Mouse (Mus musculus) limb, embryonic 10.5 days (tissue): ENCODE measurements around the gene Gar1. TPM values are rescaled to one million over a fixed set of nuclear protein-coding genes. Genes with fewer than 3 reads are reported as not detected.

Source experiments
- DNase-seq: peaks from one replicate; pipeline ENCODE4 v3.0.0-alpha.2; 2017; ENCODE audit warnings: low spot score
- H3K27ac ChIP-seq: fragments of 300-500 bp; sonication (generic); 2 replicates; pipeline ENCODE4 v1.5.1; 2016; ENCODE audit warnings: mild to moderate bottlenecking
- H3K27me3 ChIP-seq: fragments of 300-500 bp; sonication (generic); 2 replicates; pipeline ENCODE4 v1.6.1; 2016; ENCODE audit warnings: low read depth, mild to moderate bottlenecking; ENCODE audit not compliant: poor library complexity, severe bottlenecking
- H3K36me3 ChIP-seq: fragments of 300-500 bp; sonication (generic); 2 replicates; pipeline ENCODE4 v1.6.1; 2016; ENCODE audit warnings: mild to moderate bottlenecking, moderate library complexity
- H3K4me1 ChIP-seq: fragments of 300-500 bp; sonication (generic); 2 replicates; pipeline ENCODE4 v1.6.1; 2016
- H3K4me3 ChIP-seq: fragments of 300-500 bp; sonication (generic); 2 replicates; pipeline ENCODE4 v1.5.1; 2016; ENCODE audit warnings: mild to moderate bottlenecking, moderate library complexity
- H3K9me3 ChIP-seq: fragments of 300-500 bp; sonication (generic); replicated peaks from 2 replicates; pipeline ENCODE4 v1.6.1; 2016; ENCODE audit warnings: mild to moderate bottlenecking
- WGBS: fragments of 180-500 bp; shearing (Covaris S2); methylation state at CpG from one replicate; pipeline ENCODE4 v1.1.7; 2016; 5-methylcytosine and 5-hydroxymethylcytosine counted together
- polyA plus RNA-seq: library from polyadenylated mRNA; unstranded; fragments of >200 nt; fragmentation: Nextera tagmentation; extraction: Ambion mirVana; gene quantifications from 2 replicates; pipeline ENCODE4 v1.2.1, GENCODE M21; 2016

Gene Gar1
- 114 and 145 TPM in 2 replicates for polyA plus RNA-seq

DNA sequence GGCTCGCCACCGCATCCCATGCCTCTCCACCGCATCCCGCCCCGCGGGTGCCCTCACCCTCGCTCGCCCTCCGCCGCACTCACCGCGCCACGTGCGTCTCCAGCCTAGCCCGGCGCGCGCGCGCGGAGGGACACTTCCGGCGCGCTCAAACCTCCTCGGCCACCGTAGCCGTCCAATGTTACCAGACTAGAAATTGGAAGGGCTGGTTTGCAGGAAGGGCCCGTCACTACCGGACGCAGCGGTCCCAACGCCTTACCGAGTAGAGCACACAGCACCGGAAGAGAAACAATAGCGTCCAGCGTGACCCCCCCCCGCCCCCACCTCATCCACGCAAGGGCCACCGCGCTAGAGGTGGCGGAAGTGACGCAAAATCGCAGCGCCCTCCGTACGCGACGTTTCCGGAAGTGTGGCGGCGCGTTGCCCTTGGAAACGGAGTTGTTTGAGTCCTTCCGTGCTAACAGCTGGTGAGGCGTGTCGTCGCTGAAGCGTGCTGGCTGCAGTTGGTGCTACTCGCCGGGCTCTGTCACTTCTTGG is at the start of gene Gar1:
TSS of gene Gar1 (minus strand) at position 362 of the 534 bp plus-strand sequence.
- under 1% methylated on average over 60 of the region's 60 CpGs for WGBS
- H3K27ac ChIP-seq: peak within 1 kb of the TSS; percentile 95
- no peaks in the 10 kb centered on the region for H3K27me3 ChIP-seq
- H3K4me1 ChIP-seq: peaks cover 18% of the 10 kb centered on the region
- DNase-seq: peak; percentile 97
- H3K36me3 ChIP-seq: peaks cover 35% of the 10 kb centered on the region
- no peaks in the 10 kb centered on the region for H3K9me3 ChIP-seq
- H3K4me3 ChIP-seq: peak within 1 kb of the TSS; percentile 97

DNA sequence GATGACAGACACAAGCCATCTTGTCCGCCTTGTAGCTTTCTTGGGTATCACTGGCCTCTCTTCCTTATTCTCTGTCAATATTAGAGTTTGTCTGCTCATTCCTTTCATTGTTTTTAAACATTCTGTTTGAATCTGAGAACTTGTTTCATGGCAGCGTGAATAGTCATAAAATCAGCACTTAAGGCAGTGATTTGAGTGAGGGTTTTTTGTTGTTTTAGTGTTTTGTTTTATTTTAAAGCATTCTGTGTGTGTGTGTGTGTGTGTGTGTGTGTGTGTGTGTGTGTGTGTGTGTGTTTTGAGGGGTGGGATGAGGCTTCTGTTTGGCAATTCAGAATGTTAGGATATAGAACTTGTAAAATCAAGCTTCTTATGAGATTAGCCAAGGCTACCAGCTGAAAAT is 48.7 kb upstream of the Gar1 start:
- 74% methylated on average over 2 of the region's 2 CpGs for WGBS
- DNase-seq: no peak
- H3K4me3 ChIP-seq: peak overlapping the region; percentile 83; the same call in 1 of the 2 replicates

DNA sequence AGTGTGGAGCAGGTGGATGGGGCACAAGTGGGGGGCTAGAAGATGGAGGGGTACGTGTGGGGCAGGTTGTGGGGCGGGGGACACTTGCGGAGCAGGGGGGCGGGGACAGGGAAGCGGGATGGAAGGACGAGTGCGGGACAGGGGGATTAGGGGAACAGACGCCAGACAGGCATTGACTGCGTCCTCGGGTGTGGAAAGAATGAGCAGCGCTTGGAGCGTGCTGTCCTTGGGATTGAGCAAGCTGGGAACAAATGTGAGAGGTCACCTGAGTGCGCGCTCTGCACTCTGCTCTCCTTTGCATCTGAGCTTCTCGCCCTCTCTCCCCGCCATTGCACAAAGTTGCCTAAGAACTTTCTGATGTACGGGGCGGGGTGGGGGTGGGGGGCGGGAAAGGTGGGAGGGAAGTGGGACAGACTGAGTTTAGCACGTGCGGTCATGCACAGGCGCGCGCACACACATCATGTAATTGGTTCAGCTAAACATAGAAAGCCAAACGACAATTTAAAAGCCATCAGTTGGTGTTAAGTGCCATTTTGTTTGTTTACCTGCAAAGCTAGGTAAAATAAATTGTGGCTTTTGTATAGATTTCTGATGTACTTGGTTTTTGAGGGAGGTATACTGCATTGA is 48.0 kb upstream of the Gar1 start:
- Histone ChIP-seq H3K27me3 (0 out of 2 replicates have a peak, but pooled peaks cover 3% of the 10 kb centered on the region), H3K27ac (peak overlapping the region; percentile 92), H3K4me1 (peaks cover 20% of the 10 kb centered on the region), H3K4me3 (peak overlapping the region; percentile 83), H3K36me3 (no peaks in the 10 kb centered on the region), H3K9me3 (no peaks in the 10 kb centered on the region)
- under 1% methylated on average over 25 of the region's 25 CpGs for WGBS
- DNase-seq: no peak

More for the DNA sequence above, 48.7 kb upstream of the Gar1 start:
- H3K27ac ChIP-seq: no peak overlapping the region
- peaks cover 20% of the 10 kb centered on the region for H3K4me1 ChIP-seq
- no peaks in the 10 kb centered on the region for H3K9me3 ChIP-seq
- H3K27me3 ChIP-seq: 0 out of 2 replicates have a peak, but pooled peaks cover 3% of the 10 kb centered on the region
- no peaks in the 10 kb centered on the region for H3K36me3 ChIP-seq

DNA sequence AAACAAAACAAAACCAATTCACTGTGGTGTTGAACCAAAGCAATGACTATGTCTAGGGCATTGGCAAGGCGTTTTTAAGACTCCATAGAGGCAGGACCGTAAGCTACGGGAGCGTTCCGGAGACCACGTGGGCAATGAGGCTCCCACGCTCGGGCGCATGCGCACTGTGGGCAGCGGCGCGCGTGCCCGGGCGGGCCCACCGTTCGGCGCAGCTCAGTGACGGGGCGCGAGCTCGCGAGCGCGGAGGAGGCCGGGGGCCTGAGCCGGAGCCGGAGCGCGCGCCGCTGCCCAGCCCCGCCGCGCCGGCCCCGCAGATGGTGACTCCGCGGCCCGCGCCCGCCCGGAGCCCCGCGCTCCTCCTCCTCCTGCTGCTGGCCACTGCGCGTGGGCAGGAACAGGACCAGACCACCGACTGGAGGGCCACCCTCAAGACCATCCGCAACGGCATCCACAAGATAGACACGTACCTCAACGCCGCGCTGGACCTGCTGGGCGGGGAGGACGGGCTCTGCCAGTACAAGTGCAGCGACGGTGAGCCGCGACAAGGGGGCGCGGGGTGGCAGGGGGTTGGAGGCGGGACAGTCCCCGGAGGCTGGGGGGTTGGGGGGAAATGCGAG is 47.3 kb upstream of the Gar1 start, which contains the start of gene Pla2g12a:
TSS of gene Pla2g12a (plus strand) at position 202 of the 617 bp plus-strand sequence.
- WGBS: 1% methylated on average over 66 of the region's 66 CpGs
- H3K4me1 ChIP-seq: peaks cover 20% of the 10 kb centered on the region
- peak within 1 kb of the TSS; percentile 92 for H3K27ac ChIP-seq
- 0 out of 2 replicates have a peak, but pooled peaks cover 3% of the 10 kb centered on the region for H3K27me3 ChIP-seq
- no peaks in the 10 kb centered on the region for H3K9me3 ChIP-seq
- peak; percentile 94 for DNase-seq
- peak within 1 kb of the TSS; percentile 83 for H3K4me3 ChIP-seq
- no peaks in the 10 kb centered on the region for H3K36me3 ChIP-seq

DNA sequence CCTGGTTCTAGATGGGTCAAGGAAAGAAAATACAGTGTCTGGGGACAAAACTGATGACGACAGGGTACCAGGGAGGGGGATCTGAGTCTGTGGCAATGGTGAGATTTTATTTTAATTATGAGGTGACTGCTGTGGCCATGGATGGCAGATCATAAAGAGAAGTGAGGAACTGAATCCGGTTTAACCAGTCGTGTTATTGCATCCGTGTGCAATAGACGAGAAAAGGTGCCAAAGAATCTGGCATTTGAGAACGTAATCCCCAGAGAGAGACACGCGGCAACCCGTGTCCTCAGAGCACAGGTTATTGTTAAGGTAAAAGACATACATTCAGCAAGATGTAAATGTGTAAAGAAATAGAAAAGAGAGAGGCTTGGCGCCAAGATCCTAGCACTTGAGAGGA is 46.1 kb upstream of the Gar1 start:
- H3K4me3 ChIP-seq: no peak overlapping the region
- peaks cover 20% of the 10 kb centered on the region for H3K4me1 ChIP-seq
- H3K27ac ChIP-seq: no peak overlapping the region
- WGBS: 93% methylated on average over 10 of the region's 10 CpGs
- 0 out of 2 replicates have a peak, but pooled peaks cover 3% of the 10 kb centered on the region for H3K27me3 ChIP-seq
- H3K36me3 ChIP-seq: no peaks in the 10 kb centered on the region
- no peaks in the 10 kb centered on the region for H3K9me3 ChIP-seq
- no peak for DNase-seq

DNA sequence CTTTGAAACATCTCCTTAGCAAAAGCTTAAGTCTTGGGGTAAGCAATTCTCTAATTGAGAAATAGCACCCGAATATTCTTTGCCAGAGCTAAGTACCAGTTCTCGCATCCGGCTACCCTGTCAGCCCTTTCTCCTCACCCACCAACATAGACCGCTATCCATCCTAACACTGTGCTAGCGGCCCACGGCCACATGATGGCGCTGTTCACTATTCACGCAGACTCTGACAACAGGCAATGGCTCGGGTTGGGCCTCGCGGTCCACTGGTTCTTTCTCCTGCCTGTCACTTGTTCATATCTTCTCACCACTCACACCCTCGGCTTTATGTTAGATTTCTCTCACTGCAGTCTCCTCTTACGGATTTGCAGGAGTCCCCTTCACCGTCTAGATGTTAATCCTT is 32.5 kb upstream of the Gar1 start:
- no peaks in the 10 kb centered on the region for H3K27me3 ChIP-seq
- H3K4me1 ChIP-seq: no peaks in the 10 kb centered on the region
- H3K4me3 ChIP-seq: no peak overlapping the region
- WGBS: 46% methylated on average over 14 of the region's 14 CpGs
- DNase-seq: peak; percentile 51
- H3K27ac ChIP-seq: no peak overlapping the region
- no peaks in the 10 kb centered on the region for H3K9me3 ChIP-seq
- H3K36me3 ChIP-seq: no peaks in the 10 kb centered on the region

DNA sequence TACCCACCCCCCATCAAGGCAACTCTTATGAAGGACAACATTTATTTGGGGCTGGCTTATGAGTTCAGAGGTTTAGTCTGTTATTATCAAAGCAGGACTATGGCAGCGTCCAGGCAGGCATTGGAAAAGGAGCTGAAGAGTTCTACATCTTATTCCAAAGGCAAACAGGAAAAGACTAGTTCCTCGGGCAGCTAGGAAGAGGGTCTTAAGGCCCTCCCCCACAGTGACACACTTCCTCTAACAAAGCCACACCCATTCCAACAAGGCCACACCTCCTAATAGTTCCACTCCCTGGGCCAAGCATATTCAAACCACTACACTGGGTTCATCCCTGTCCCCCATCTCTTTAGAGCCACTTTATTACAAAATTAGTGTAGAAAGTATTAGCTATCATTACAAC is 31.4 kb upstream of the Gar1 start:
- WGBS: 84% methylated on average over 2 of the region's 2 CpGs
- H3K4me1 ChIP-seq: no peaks in the 10 kb centered on the region
- no peaks in the 10 kb centered on the region for H3K36me3 ChIP-seq
- H3K27ac ChIP-seq: no peak overlapping the region
- no peak for DNase-seq
- no peaks in the 10 kb centered on the region for H3K27me3 ChIP-seq
- peaks cover 3% of the 10 kb centered on the region; the same call in 1 of the 2 replicates for H3K9me3 ChIP-seq
- no peak overlapping the region for H3K4me3 ChIP-seq

DNA sequence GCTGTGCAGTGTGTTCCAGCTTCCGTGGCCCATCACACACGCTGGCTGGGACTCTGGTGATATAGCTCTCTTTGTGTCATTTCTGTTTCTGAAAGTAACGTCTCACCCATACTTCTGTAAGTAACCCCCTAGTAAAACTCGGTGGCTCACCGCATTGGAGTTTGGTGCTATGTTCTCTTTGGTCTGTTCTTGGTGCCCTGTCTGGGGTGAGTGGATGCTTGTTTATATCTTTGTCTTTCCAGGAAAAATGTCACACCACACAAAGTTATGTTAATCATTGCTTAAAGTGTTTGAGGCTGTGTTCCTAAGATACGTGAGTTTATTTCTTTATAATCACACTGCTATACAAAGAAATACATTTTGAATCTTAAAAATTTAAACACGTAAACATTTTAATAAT is 15.7 kb upstream of the Gar1 start:
- no peaks in the 10 kb centered on the region for H3K27me3 ChIP-seq
- H3K36me3 ChIP-seq: no peaks in the 10 kb centered on the region
- H3K9me3 ChIP-seq: no peaks in the 10 kb centered on the region
- whole genome bisulfite sequencing: 88% methylated on average over 7 of the region's 7 CpGs
- H3K27ac ChIP-seq: no peak overlapping the region
- no peak overlapping the region for H3K4me3 ChIP-seq
- DNase-seq: no peak
- no peaks in the 10 kb centered on the region for H3K4me1 ChIP-seq

DNA sequence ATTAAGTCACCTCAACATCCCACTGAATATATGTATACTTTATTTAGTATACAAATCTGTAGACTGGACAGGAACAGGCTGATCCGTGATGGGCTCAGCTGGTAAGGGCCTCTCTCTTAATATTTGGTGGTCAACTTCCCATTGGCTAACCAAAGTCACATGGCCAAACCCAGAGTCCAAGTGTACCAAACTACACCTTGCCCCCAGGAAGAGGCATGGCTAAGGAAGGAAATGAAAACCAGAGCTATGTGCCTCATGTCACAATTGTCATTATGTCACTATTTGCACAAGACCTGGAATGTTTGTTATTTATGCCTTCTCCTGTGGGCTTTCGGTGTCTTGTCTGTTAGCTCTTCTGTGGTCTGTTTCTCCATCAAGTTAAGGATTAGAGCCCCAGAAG is 14.7 kb upstream of the Gar1 start:
- H3K4me1 ChIP-seq: no peaks in the 10 kb centered on the region
- 87% methylated on average over 2 of the region's 2 CpGs for WGBS
- no peaks in the 10 kb centered on the region for H3K27me3 ChIP-seq
- H3K27ac ChIP-seq: no peak overlapping the region
- no peaks in the 10 kb centered on the region for H3K36me3 ChIP-seq
- H3K4me3 ChIP-seq: no peak overlapping the region
- no peak for DNase-seq
- no peaks in the 10 kb centered on the region for H3K9me3 ChIP-seq

DNA sequence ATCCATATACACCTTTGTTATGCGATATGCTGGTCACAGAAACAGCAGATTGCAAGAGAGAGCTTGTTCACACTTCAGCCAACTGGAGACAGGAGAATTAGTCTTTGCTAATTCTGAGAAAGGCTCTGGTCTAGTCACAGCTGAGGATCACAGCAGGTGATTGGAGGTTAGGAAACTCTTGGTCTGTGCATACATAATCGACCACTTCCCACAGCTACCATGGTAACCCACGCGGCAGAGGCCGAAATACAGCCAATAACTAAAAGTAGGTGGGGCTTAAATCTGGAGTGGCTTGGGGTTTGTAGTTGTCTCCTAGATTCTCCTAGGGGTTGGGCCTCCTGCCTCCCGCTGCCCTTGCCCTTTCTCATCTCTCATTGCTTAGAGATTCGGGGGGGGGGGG is 6.8 kb upstream of the Gar1 start:
- Histone ChIP-seq H3K27me3 (no peaks in the 10 kb centered on the region), H3K4me3 (no peak overlapping the region), H3K36me3 (no peaks in the 10 kb centered on the region), H3K4me1 (no peaks in the 10 kb centered on the region), H3K27ac (no peak overlapping the region), H3K9me3 (no peaks in the 10 kb centered on the region)
- WGBS: 46% methylated on average over 7 of the region's 7 CpGs
- no peak for DNase-seq

DNA sequence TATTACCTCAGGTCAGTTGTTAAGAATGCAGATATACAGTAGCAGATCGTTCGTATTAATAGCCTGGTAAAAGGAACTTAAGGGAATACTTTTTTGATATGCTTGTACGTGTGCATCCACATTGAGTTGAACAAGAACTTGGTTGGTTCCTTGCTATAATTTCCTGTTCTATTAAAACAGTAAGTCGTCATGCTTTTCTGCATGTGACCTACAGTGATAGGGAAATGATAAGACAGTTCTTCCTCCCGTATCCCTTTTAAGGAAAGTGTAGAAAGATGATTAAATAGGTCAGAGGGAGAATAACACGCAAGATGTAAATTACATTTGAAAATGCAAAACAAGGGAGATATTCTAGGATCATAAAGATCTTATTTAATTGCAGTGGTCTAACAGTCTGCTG is 5.8 kb upstream of the Gar1 start:
- Histone ChIP-seq H3K36me3 (no peaks in the 10 kb centered on the region), H3K4me1 (no peaks in the 10 kb centered on the region), H3K27me3 (no peaks in the 10 kb centered on the region), H3K27ac (no peak overlapping the region), H3K9me3 (no peaks in the 10 kb centered on the region), H3K4me3 (no peak overlapping the region)
- no peak for DNase-seq
- WGBS: 89% methylated on average over 6 of the region's 6 CpGs

DNA sequence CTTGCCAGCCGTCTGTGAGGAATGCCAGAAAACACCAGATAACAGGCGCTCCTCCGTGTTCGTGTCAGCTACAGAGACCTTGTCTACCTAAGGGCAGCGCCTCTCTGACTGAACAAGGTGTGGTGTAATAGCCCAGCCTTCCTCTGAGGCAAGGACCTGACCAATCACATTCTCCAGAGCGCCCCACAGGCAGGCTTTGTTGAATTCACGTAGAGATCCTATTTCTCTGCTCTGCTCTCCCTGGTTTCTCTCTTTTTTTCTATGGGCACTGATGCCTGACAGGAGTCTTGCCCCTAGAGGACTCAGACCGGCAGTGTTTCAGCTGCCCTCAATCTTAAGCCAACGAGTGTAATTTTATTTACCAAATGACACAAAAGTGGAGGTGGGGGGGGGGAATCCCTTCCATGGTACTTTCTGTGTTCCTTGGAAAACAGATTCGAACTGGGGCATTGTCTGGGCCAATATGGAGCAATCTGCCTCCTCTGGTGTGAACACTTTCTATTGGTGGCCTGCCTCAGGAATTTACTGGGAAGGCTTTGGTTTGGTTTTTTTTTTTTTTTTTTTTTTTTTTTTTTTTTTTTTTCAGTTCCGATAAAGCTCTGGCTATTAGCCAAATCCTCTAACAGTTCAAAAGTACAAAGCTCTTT is 5.0 kb upstream of the Gar1 start:
- 0 out of 2 replicates have a peak, but pooled peaks cover 4% of the 10 kb centered on the region for H3K4me1 ChIP-seq
- no peaks in the 10 kb centered on the region for H3K9me3 ChIP-seq
- H3K4me3 ChIP-seq: no peak overlapping the region
- H3K27ac ChIP-seq: no peak overlapping the region
- no peak for DNase-seq
- 30% methylated on average over 11 of the region's 11 CpGs for WGBS
- no peaks in the 10 kb centered on the region for H3K27me3 ChIP-seq
- no peaks in the 10 kb centered on the region for H3K36me3 ChIP-seq
